Mouse (Mus musculus): Measurements from ENCODE around the gene Bmper.

GRCm38 (mm10) chr9:23239011-23239410 is 16.1 kb downstream of the Bmper start:
- no peak for TF ChIP-seq CTCF (IDR thresholded peaks at IDR 0.05; ENCODE audit: low read depth, low read length)
- no peak for TF ChIP-seq POLR2AphosphoS5 (IDR thresholded peaks at IDR 0.05; ENCODE audit: insufficient replicate concordance, low read depth, low read length)
- no peak for TF ChIP-seq GATA1 (IDR thresholded peaks at IDR 0.05; ENCODE audit: borderline replicate concordance, low read length)
- TF ChIP-seq TAL1 (conservative IDR thresholded peaks at IDR 0.05; ENCODE audit: low read depth, low read length) = no peak
